Mouse (Mus musculus) cerebellum, adult 2 months (tissue): ENCODE measurements at regions not wholly inside any gene's neighbourhood (a gene's known extent, or its start where the extent isn't known, plus 50 kb on each side); places are given as distances from the start of the nearest gene placed in this dataset.

ENCODE experiments used
- CTCF ChIP-seq: fragments of 200-500 bp; IDR thresholded peaks from 2 replicates; pipeline ENCODE4 v1.5.1; 2011; ENCODE audit warnings: low read depth, mild to moderate bottlenecking, control low read depth, low read length, moderate library complexity, borderline replicate concordance; ENCODE audit not compliant: insufficient read depth
- POLR2A ChIP-seq: fragments of 200-500 bp; IDR thresholded peaks from 2 replicates; pipeline ENCODE4 v1.6.1; 2011; ENCODE audit warnings: low read length, control low read depth, borderline replicate concordance; ENCODE audit not compliant: insufficient read depth

- TF ChIP-seq POLR2A (no peak), CTCF (no peak)
Observed at GRCm38 (mm10) chr2:12802667-12803066, 121.2 kb upstream of the Pter start.
